Mouse (Mus musculus) heart, postnatal 0 days (tissue): ENCODE measurements around the gene 4930486L24Rik. TPM values are rescaled to one million over a fixed set of nuclear protein-coding genes. Genes with fewer than 3 reads are reported as not detected.

ENCODE experiments used
- ATAC-seq: fragments of 200-750 bp; cut with Nextera tagmentation; 2 replicates; pipeline ENCODE4 v1.8.0; 2017; ENCODE audit warnings: low read depth, moderate number of reproducible peaks, moderate library complexity; ENCODE audit not compliant: insufficient read depth
- DNase-seq: peaks from one replicate; pipeline ENCODE4 v3.0.0-alpha.2; 2016; ENCODE audit warnings: low spot score
- H3K27ac ChIP-seq: fragments of 300-500 bp; sonication (generic); 2 replicates; pipeline ENCODE4 v1.5.1; 2014; ENCODE audit warnings: low read depth, mild to moderate bottlenecking
- H3K27me3 ChIP-seq: fragments of 300-500 bp; sonication (generic); 2 replicates; pipeline ENCODE4 v1.6.1; 2014; ENCODE audit warnings: low read length, mixed read lengths; ENCODE audit not compliant: control insufficient read depth, insufficient read depth
- H3K36me3 ChIP-seq: fragments of 300-500 bp; sonication (generic); replicated peaks from 2 replicates; pipeline ENCODE4 v1.6.1; 2014; ENCODE audit warnings: low read length, mixed read lengths; ENCODE audit not compliant: control insufficient read depth, insufficient read depth
- H3K4me1 ChIP-seq: fragments of 300-500 bp; sonication (generic); 2 replicates; pipeline ENCODE4 v1.6.1; 2014; ENCODE audit warnings: antibody characterized with exemption; ENCODE audit not compliant: control insufficient read depth, insufficient read depth
- H3K4me2 ChIP-seq: fragments of 300-500 bp; sonication (generic); 2 replicates; pipeline ENCODE4 v1.6.1; 2014; ENCODE audit warnings: low read depth, mild to moderate bottlenecking, low read length, moderate library complexity
- H3K4me3 ChIP-seq: fragments of 300-500 bp; sonication (generic); 2 replicates; pipeline ENCODE4 v1.5.1; 2014; ENCODE audit warnings: low read depth, low read length
- H3K9ac ChIP-seq: fragments of 300-500 bp; sonication (generic); replicated peaks from 2 replicates; pipeline ENCODE4 v1.6.1; 2014; ENCODE audit warnings: low read depth, low read length, mixed read lengths
- H3K9me3 ChIP-seq: fragments of 300-500 bp; sonication (generic); replicated peaks from 2 replicates; pipeline ENCODE4 v1.6.1; 2016; ENCODE audit warnings: low read length; ENCODE audit not compliant: control insufficient read depth
- CTCF ChIP-seq: IDR thresholded peaks from 2 replicates; pipeline ENCODE4 v1.5.1; 2016; ENCODE audit warnings: antibody characterized with exemption, control low read depth, low read depth
- EP300 ChIP-seq: IDR thresholded peaks from 2 replicates; pipeline ENCODE4 v1.6.1; 2016; ENCODE audit warnings: antibody characterized with exemption, low read depth
- WGBS: fragments of 180-500 bp; shearing (Covaris S2); extraction: QIAGEN DNeasy Blood & Tissue Kit; methylation state at CpG from one replicate; pipeline ENCODE4 v1.1.7; 2014; 5-methylcytosine and 5-hydroxymethylcytosine counted together
- polyA plus RNA-seq: library from polyadenylated mRNA; unstranded; fragments of >200 nt; fragmentation: Nextera tagmentation; extraction: Ambion mirVana; gene quantifications from 2 replicates; pipeline ENCODE4 v1.2.1, GENCODE M21; 2015
- total RNA-seq: library from RNA; depleted of rRNA; stranded (reverse); fragments of >200 nt; gene quantifications from 2 replicates; pipeline ENCODE4 v1.2.3, GENCODE M21; 2014; ENCODE audit warnings: low replicate concordance; rRNA removed

The 4930486L24Rik gene
- total and polyA plus RNA-seq, 2 experiments from 2014 or later, result not detected

DNA sequence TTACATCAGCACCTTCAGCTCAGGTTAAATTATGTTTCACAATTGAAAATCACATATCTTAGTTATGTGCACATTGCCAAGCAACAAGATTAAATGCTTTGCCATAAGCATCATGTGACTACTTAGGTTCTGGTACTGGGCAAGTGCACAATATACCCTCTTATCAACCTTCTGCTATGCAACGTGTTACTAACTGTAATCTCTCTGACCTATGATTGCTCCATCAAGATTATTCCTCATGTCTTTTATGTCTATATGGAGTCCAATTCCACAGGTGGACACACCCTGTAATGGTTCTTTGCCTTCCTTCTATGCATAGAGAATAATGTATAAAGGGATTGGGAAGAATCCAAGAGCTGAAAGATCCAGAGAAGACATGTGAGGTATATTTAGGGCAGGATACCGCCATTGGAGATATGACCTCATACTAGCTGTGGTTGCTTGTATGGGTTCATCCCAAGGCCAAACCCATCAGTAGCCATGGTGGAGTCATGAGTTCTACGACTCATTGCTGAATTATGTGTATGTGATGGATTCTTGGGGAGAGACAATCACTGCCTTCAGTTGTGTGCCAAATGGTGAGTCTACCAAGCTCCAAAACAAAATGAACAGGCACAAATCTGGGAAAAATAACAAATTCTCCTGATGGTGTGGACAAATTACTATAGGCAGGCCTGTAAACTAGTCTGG, 43.6 kb downstream of the 4930486L24Rik start:
- Histone ChIP-seq H3K9me3 (no peaks in the 10 kb centered on the region), H3K27me3 (no peaks in the 10 kb centered on the region), H3K4me1 (no peaks in the 10 kb centered on the region), H3K9ac (no peak overlapping the region), H3K36me3 (no peaks in the 10 kb centered on the region), H3K27ac (no peak overlapping the region), H3K4me3 (no peak overlapping the region), H3K4me2 (no peak overlapping the region)
- DNase-seq, result no peak
- TF ChIP-seq CTCF, result no peak
- TF ChIP-seq EP300, result no peak
- no peak for ATAC-seq
- 47% methylated on average over 3 of the region's 3 CpGs for WGBS

GRCm38 (mm10) chr13:60819469-60819868, 44.8 kb downstream of the 4930486L24Rik start:
- DNase-seq (peak; percentile 26), ATAC-seq (no peak)
- Histone ChIP-seq H3K27me3 (no peaks in the 10 kb centered on the region), H3K4me3 (no peak overlapping the region), H3K9me3 (no peaks in the 10 kb centered on the region), H3K4me2 (no peak overlapping the region), H3K36me3 (no peaks in the 10 kb centered on the region), H3K27ac (no peak overlapping the region), H3K9ac (no peak overlapping the region), H3K4me1 (no peaks in the 10 kb centered on the region)
- 4% methylated on average over 7 of the region's 7 CpGs for WGBS
- no peak for TF ChIP-seq EP300
- TF ChIP-seq CTCF, result peak; percentile 73

DNA sequence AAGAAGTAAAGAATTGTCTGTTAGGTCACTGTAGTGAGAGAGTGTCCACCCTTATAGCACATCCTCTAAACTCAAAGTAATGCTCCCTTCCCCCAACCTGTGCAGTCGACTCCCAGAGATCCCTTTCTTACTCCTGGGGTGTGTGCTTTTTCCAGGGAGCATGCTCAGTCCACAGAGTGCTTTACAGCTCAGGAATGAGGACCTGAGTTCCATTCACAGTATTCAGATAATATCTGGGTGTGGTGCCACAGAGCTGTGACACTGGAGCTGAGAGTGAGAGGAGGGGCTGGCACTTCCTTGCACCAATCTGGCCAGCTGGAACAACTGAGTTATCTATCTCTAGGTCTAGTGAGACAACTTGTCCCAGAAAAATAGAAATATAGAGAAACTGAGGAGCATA, 50.6 kb downstream of the 4930486L24Rik start:
- H3K4me1 ChIP-seq, result no peaks in the 10 kb centered on the region
- no peak overlapping the region for H3K4me3 ChIP-seq
- no peak overlapping the region for H3K4me2 ChIP-seq
- TF ChIP-seq EP300 (no peak), CTCF (no peak)
- H3K27ac ChIP-seq, result no peak overlapping the region
- DNase-seq (no peak), ATAC-seq (no peak)
- H3K27me3 ChIP-seq, result no peaks in the 10 kb centered on the region
- no peak overlapping the region for H3K9ac ChIP-seq
- no peaks in the 10 kb centered on the region for H3K9me3 ChIP-seq
- H3K36me3 ChIP-seq, result no peaks in the 10 kb centered on the region
- WGBS, result 48% methylated on average over 1 of the region's 1 CpGs

- ATAC-seq (no peak), DNase-seq (no peak)
- no peak overlapping the region for H3K27ac ChIP-seq
- H3K4me1 ChIP-seq, result no peaks in the 10 kb centered on the region
- H3K4me2 ChIP-seq, result no peak overlapping the region
- WGBS, result 53% methylated on average over 6 of the region's 6 CpGs
- H3K9me3 ChIP-seq, result no peaks in the 10 kb centered on the region
- H3K9ac ChIP-seq, result no peak overlapping the region
- TF ChIP-seq CTCF, result no peak
- no peak for TF ChIP-seq EP300
- no peak overlapping the region for H3K4me3 ChIP-seq
- H3K36me3 ChIP-seq, result no peaks in the 10 kb centered on the region
- no peaks in the 10 kb centered on the region for H3K27me3 ChIP-seq
Measured at GRCm38 (mm10) chr13:60812768-60813167, 51.5 kb downstream of the 4930486L24Rik start.

DNA sequence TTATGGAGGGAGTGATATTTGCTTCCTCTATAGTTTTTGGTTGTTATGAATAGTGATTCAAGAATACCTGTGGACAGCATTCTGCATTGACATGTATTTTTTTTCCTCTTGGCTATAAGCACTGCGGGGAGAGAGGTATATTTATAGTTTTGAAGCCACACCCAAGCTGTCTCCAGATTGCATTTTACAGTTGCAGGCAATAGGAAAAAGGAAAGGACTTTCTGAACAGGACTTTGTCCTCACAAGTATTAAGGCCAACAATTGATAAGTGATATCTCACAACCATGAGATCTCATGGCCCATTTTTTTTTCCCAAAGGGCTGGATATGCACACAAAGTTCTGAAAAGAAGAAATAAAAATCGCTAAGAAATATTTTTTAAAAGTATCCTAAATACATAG, 54.6 kb downstream of the 4930486L24Rik start:
- ATAC-seq, result no peak
- Histone ChIP-seq H3K4me2 (no peak overlapping the region), H3K4me3 (no peak overlapping the region), H3K9ac (no peak overlapping the region), H3K27ac (no peak overlapping the region), H3K4me1 (no peaks in the 10 kb centered on the region), H3K36me3 (no peaks in the 10 kb centered on the region), H3K27me3 (no peaks in the 10 kb centered on the region), H3K9me3 (no peaks in the 10 kb centered on the region)
- no peak for DNase-seq
- TF ChIP-seq CTCF (no peak), EP300 (no peak)
- WGBS, result 39% methylated on average over 2 of the region's 2 CpGs

- TF ChIP-seq CTCF (no peak), EP300 (no peak)
- no peak within 1 kb of the TSS for H3K9ac ChIP-seq
- WGBS, result 64% methylated on average over 1 of the region's 1 CpGs
- no peaks in the 10 kb centered on the region for H3K36me3 ChIP-seq
- ATAC-seq (no peak), DNase-seq (no peak)
- H3K9me3 ChIP-seq, result no peaks in the 10 kb centered on the region
- H3K4me1 ChIP-seq, result no peaks in the 10 kb centered on the region
- H3K27ac ChIP-seq, result no peak within 1 kb of the TSS
- no peaks in the 10 kb centered on the region for H3K27me3 ChIP-seq
- no peak within 1 kb of the TSS for H3K4me2 ChIP-seq
- no peak within 1 kb of the TSS for H3K4me3 ChIP-seq
Measured at GRCm38 (mm10) chr13:60802749-60803148, 61.5 kb downstream of the 4930486L24Rik start, which contains the start of gene Ctsll3. Gene Ctsll3 (minus strand): TSS chr13:60802849.

Other genes with a start within 250 kb of the 4930486L24Rik start
- not detected in 2 replicates for gene BC051665, start 78.1 kb downstream of the 4930486L24Rik start, total RNA-seq
- not detected in 2 replicates for gene BC051665, start 78.1 kb downstream of the 4930486L24Rik start, polyA plus RNA-seq
- not detected in 2 replicates for gene Ctsll3, start 61.6 kb downstream of the 4930486L24Rik start, total RNA-seq
- not detected in 2 replicates for gene Ctsll3, start 61.6 kb downstream of the 4930486L24Rik start, polyA plus RNA-seq
- not detected in 2 replicates for gene Gm49392, start 32.4 kb upstream of the 4930486L24Rik start, total RNA-seq
- gene Gm49392, start 32.4 kb upstream of the 4930486L24Rik start, polyA plus RNA-seq, result 0.64 and 0.69 TPM in 2 replicates
- gene Ctla2b, start 33.0 kb upstream of the 4930486L24Rik start, total RNA-seq, result 1.1 and 3.7 TPM in 2 replicates
- 4.5 and 6.6 TPM in 2 replicates for gene Ctla2b, start 33.0 kb upstream of the 4930486L24Rik start, polyA plus RNA-seq
- gene Tpbpb, start 40.4 kb upstream of the 4930486L24Rik start, total RNA-seq, result not detected in 2 replicates
- not detected in 2 replicates for gene Tpbpb, start 40.4 kb upstream of the 4930486L24Rik start, polyA plus RNA-seq
- gene Gm49393, start 71.1 kb upstream of the 4930486L24Rik start, total RNA-seq, result not detected in 2 replicates
- 0.56 TPM in 1 of 2 replicates, not detected in the other for gene Gm49393, start 71.1 kb upstream of the 4930486L24Rik start, polyA plus RNA-seq
- gene Gm49391, start 72.1 kb upstream of the 4930486L24Rik start, total RNA-seq, result 1.1 and 9.0 TPM in 2 replicates
- 4.1 and 4.6 TPM in 2 replicates for gene Gm49391, start 72.1 kb upstream of the 4930486L24Rik start, polyA plus RNA-seq
- gene Ctla2a, start 72.2 kb upstream of the 4930486L24Rik start, total RNA-seq, result 12.0 and 32.0 TPM in 2 replicates
- gene Ctla2a, start 72.2 kb upstream of the 4930486L24Rik start, polyA plus RNA-seq, result 103 and 110 TPM in 2 replicates
- not detected in 2 replicates for gene Tpbpa, start 77.5 kb upstream of the 4930486L24Rik start, total RNA-seq
- not detected in 2 replicates for gene Tpbpa, start 77.5 kb upstream of the 4930486L24Rik start, polyA plus RNA-seq
- gene Ctsj, start 141.5 kb upstream of the 4930486L24Rik start, total RNA-seq, result not detected in 2 replicates
- gene Ctsj, start 141.5 kb upstream of the 4930486L24Rik start, polyA plus RNA-seq, result not detected in 2 replicates
- gene Ctsq, start 176.2 kb upstream of the 4930486L24Rik start, total RNA-seq, result not detected in 2 replicates
- gene Ctsq, start 176.2 kb upstream of the 4930486L24Rik start, polyA plus RNA-seq, result not detected in 2 replicates